Mouse (Mus musculus): Measurements from ENCODE around the gene Mrps5.

DNA sequence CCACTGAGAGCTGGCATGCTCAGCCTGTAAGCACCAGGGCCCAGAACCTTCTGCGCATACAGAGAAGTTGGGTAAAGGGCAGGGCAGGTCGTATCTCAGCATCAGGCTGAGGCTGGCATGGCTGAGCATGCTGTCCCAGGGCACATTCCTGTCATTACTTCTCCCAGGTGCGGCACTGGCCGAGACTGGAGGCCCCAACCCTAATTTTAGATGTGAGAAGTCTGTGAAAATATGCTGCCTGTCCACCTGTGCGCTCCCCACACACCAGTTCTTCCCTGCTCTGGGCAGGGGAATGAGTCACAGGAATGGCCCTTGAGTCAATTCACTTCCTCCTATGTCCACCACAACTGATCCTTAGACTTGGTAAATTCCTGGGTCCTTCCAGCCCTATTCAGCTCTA lies 38.6 kb downstream of the Mrps5 start:
- no peak for TF ChIP-seq CTCF (IDR thresholded peaks at IDR 0.05; ENCODE audit: borderline replicate concordance, extremely low read depth, insufficient read depth, insufficient read length)
- no peak for TF ChIP-seq POLR2A (IDR thresholded peaks at IDR 0.05; ENCODE audit: borderline replicate concordance, extremely low read depth, insufficient read depth, insufficient read length, poor library complexity, severe bottlenecking)

Measured in brain, embryonic 14.5 days (tissue).